ENCODE assay signal across 16 mouse cellular contexts in genomic region chr3:127015596-127015995, GRCm38 (mm10).
DNase-seq lines count a peak whose midpoint lies in the region; ATAC-seq and TF ChIP-seq lines count a peak whose summit lies in the region.
"Had no signal": no experiment of that assay in that cellular context is flagged by ENCODE, and none has a peak within 500 bp of the region (broad histone marks: within the 10 kb centered on the region; RNA-seq: fewer than 3 reads in every experiment).

No protein-coding gene starts in this region.

- TF ChIP-seq EP300 in heart, adult 2 months (IDR thresholded peaks at IDR 0.05; ENCODE audit: insufficient read depth, low read depth, low read length) = no peak

- no peak for DNase-seq in heart, adult 2 months
- DNase-seq in heart, adult 18-20 months = no peak
- no peak for DNase-seq in left cerebral cortex, adult 2 months (ENCODE audit: extremely low spot score in 1 of 2, low spot score in 2 of 2)
- no peak for DNase-seq in left cerebral cortex, adult 9 months (ENCODE audit: low spot score in 2 of 2)
- DNase-seq: adrenal gland, adult 2 months; adrenal gland, postnatal 10 days; adrenal gland, postnatal 25 days; cerebellum, adult 11-12 months; cerebellum, adult 9-10 months; cerebellum, postnatal 10 days; cerebellum, postnatal 25 days had no signal

- 77% methylated on average over 6 of the region's 6 CpGs for WGBS in heart, adult 2 months
- WGBS in forebrain, embryonic 12.5 days = 90% methylated on average over 6 of the region's 6 CpGs

- no peak for ATAC-seq in forebrain, embryonic 12.5 days (ENCODE audit: low FRiP score)
- ATAC-seq: forebrain, embryonic 14.5 days; forebrain, embryonic 16.5 days had no signal

- no peaks in the 10 kb centered on the region for H3K79me2 ChIP-seq in heart, adult 2 months (replicated peaks; ENCODE audit: control insufficient read depth, insufficient read depth, low read length)

- intact Hi-C loops in heart, adult 2 months (cut with DNase I) = loop anchor here (10.0 kb wide), 1 partner anchor 149 kb away; no protein-coding TSS in a partner anchor
- intact Hi-C loops in left cerebral cortex, adult 2 months (cut with DNase I) = no loop called here

- H3K36me3 ChIP-seq in heart, adult 2 months (ENCODE audit: control insufficient read depth, insufficient read depth, low read length) = peaks cover 2% of the 10 kb centered on the region; the same call in 1 of the 2 replicates
- H3K36me3 ChIP-seq in forebrain, embryonic 12.5 days (replicated peaks) = peaks cover 9% of the 10 kb centered on the region
- H3K36me3 ChIP-seq: embryonic facial prominence, embryonic 12.5 days had no signal

- H3K4me1 ChIP-seq in heart, adult 2 months (ENCODE audit: control insufficient read depth, insufficient read depth, low read length) = peaks cover 4% of the 10 kb centered on the region
- H3K4me1 ChIP-seq in forebrain, embryonic 12.5 days = peaks cover 2% of the 10 kb centered on the region; the same call in 1 of the 2 replicates

- no peak overlapping the region for H3K9ac ChIP-seq in heart, adult 2 months (ENCODE audit: low read depth, low read length)
- H3K9ac ChIP-seq in forebrain, embryonic 12.5 days = no peak overlapping the region
- H3K9ac ChIP-seq: embryonic facial prominence, embryonic 12.5 days had no signal

- TF ChIP-seq CTCF in heart, adult 2 months (IDR thresholded peaks at IDR 0.05) = no peak
- TF ChIP-seq CTCF in left cerebral cortex, adult 2 months (IDR thresholded peaks at IDR 0.05) = no peak

- H3K27ac ChIP-seq in heart, adult 2 months = 0 out of 2 replicates have a peak overlapping the region, but pooled peaks have one; percentile 1
- H3K27ac ChIP-seq in left cerebral cortex, adult 2 months = peak overlapping the region; percentile 66; the same call in 1 of the 2 replicates
- H3K27ac ChIP-seq in forebrain, embryonic 12.5 days = no peak overlapping the region
- H3K27ac ChIP-seq: embryonic facial prominence, embryonic 10.5 days; embryonic facial prominence, embryonic 12.5 days had no signal

- H3K27me3 ChIP-seq in heart, adult 2 months (ENCODE audit: control insufficient read depth, insufficient read depth, low read length) = no peaks in the 10 kb centered on the region
- H3K27me3 ChIP-seq in forebrain, embryonic 12.5 days = no peaks in the 10 kb centered on the region
- H3K27me3 ChIP-seq: embryonic facial prominence, embryonic 12.5 days had no signal

- no peak for TF ChIP-seq POLR2A in heart, adult 2 months (IDR thresholded peaks at IDR 0.05; ENCODE audit: insufficient read depth, low read depth, low read length)

- no peak overlapping the region for H3K4me2 ChIP-seq in forebrain, embryonic 12.5 days
- H3K4me2 ChIP-seq: embryonic facial prominence, embryonic 12.5 days had no signal

- H3K9me3 ChIP-seq in forebrain, embryonic 12.5 days = no peaks in the 10 kb centered on the region
- H3K9me3 ChIP-seq: embryonic facial prominence, embryonic 10.5 days; embryonic facial prominence, embryonic 12.5 days had no signal

- H3K4me3 ChIP-seq in heart, adult 2 months = no peak overlapping the region
- no peak overlapping the region for H3K4me3 ChIP-seq in left cerebral cortex, adult 2 months
- H3K4me3 ChIP-seq in forebrain, embryonic 12.5 days (replicated peaks) = no peak overlapping the region
- H3K4me3 ChIP-seq: embryonic facial prominence, embryonic 10.5 days; embryonic facial prominence, embryonic 12.5 days had no signal
